Mouse (Mus musculus): Measurements from ENCODE around the gene Nol7.

The Nol7 gene

DNA sequence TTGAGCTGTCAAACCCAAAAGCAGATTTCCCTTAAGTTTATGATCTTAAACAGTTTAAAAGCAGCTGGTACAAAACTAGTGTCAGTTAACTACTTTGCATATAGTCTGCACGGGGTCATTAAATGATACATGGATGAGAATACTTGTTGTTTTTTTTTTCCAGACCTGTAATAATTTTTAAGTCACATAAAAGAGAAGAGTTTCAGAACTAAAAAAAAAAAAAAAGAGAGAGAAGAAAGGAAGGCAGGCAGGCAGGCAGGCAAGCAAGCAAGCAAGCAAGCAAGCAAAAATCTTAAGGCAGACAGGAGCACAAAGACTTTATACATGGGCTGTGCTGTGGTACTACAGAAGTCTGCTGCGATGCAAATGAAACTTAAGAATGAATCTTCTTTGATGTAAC lies 35.2 kb downstream of the Nol7 start:
- no peak for DNase-seq

DNA sequence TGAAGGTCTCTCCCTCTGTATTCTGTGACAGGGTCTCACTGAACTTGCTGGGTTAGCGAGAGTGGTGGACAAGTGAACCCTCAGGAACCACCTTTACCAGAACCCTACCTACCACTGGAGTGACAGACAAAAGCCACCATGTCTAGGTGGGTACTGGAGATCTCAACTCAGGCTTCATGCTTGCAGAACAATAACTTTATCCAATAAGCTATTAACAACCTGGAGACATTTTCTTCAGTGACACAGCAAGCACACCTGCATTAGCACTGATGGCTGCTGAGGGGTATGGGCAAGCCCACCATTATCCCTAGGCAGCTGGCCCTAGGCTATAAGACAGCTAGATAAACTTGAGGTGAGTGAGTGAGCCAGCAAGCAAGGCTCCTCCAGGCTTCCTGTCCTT lies 42.2 kb downstream of the Nol7 start:
- DNase-seq = no peak

DNA sequence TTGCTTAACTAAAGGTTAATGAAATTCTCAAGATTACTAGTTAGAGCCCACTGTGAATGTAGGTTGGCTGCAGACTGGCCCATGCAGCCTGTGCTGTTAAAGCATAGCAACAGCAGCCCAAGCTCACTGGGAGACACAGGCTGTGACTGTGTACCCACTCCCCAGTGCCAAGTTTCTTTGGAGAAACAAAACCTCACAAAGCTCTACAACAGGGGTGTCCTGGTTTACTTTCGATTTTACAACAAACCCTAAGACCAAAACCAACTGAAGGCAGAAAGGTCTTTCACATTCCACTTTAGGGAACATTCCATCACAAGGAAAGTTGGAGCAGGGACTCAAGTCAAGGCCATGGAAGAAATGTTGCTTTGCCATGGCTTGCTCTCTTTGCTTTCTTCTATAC lies 44.4 kb downstream of the Nol7 start:
- no peak for DNase-seq

DNA sequence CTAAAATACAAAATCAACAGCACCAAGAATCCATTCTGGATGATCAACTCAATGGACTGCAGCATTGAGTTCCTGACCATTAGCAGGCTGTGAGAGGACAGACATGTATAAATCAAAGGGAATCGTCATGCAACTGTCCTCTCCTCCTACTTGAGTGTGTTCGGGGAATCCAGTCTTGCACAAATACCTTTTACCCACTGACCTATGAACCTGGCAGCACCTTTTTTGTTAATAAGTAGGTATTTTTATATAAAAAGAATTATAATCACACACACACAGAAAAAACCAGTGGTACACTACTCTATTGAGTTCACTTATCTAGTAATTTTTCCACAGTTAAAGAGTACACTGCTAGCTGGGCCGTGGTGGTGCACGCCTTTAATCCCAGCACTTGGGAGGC lies 45.5 kb downstream of the Nol7 start:
- DNase-seq = no peak

DNA sequence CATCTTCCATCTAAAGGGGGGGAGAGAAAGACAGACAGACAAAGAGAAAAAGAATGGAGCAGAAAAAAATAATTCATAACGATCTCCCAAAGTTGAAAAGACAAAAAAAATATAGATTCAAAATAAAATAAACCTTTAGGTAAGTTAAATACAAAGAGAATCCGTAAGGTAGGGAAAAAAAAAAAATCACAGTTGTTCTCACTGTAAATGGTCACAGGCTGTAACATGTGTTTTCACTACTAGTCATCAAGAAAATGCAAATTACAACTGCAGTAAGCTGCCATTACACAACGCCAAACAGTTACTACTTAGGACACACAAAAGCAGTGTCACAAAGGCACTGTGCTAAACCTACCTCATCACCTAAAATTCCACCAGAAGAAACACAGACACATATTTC lies 46.5 kb downstream of the Nol7 start:
- no peak for DNase-seq

DNA sequence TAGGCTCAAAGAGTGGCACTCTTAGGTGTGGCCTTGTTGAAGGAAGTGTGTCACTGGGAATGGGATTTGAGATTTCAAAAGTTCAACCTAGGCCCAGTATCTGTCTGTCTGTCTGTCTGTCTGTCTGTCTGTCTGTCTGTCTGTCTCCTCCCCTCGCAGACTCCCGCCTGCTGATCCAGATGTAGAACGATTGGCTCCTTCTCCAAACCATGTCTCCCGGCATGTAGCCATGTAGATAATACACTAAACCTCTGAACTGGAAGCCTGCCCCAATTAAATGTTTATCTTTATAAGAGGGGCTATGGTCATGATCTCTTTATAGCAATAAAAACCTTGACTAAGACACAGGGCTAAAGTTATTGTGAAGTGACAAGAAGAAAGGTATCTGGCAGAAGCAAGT lies 47.6 kb downstream of the Nol7 start:
- no peak for DNase-seq

DNA sequence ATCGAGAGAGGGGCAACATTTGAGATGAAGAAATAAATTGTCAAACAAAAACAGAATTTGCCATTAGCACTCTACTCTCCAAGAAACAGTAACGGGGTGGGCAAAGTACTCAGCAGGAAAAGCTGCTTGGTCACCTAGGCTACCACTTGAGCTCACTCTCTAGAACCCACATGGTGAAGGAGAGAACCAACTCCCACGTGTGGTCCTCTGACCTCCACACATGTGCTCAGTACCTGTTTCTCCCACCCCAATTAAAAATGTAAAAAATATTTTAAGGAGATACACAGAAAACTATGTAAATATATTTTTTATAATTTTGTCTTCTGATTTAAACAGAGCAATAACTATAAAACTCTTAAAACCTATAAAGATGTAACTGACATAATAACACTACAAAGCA lies 49.5 kb downstream of the Nol7 start:
- no peak for DNase-seq

DNA sequence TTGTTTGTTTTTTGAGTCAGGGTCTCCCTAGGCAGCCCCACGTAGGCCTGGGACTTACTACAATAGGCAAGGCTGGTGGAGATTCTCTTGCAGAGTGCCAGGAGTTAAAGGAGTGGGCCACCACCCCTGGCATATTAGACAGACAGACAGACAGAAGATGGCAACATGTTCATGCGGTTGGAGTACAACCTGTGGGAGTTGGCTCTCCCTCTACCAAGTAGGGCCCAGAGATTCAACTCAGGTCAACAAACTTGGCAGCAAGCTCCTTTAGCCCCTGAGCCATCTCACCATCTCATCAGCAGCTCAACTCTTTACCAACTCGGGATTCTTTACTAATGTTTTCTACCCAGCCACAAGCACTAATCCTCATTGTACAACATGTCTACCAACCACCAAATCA lies 52.5 kb downstream of the Nol7 start:
- no peak for DNase-seq

DNA sequence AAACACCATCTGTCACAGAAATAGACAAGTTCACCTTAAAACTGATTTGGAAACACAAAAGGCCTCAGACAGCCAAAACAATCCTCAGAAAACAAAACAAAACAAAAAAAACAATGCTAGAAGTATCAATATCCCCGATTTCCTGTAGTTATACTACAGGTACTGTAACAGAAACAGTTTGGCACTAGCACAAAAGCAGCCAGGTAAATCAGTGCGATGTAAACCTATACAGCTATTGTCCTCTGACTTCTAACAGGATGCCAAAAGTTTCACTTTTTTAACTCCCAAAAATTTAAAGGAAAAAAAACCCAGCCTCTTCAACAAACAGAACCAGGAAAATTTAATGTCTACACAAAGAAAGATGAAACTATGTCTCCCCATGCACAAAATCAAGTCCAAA lies 54.0 kb downstream of the Nol7 start:
- DNase-seq = no peak

DNA sequence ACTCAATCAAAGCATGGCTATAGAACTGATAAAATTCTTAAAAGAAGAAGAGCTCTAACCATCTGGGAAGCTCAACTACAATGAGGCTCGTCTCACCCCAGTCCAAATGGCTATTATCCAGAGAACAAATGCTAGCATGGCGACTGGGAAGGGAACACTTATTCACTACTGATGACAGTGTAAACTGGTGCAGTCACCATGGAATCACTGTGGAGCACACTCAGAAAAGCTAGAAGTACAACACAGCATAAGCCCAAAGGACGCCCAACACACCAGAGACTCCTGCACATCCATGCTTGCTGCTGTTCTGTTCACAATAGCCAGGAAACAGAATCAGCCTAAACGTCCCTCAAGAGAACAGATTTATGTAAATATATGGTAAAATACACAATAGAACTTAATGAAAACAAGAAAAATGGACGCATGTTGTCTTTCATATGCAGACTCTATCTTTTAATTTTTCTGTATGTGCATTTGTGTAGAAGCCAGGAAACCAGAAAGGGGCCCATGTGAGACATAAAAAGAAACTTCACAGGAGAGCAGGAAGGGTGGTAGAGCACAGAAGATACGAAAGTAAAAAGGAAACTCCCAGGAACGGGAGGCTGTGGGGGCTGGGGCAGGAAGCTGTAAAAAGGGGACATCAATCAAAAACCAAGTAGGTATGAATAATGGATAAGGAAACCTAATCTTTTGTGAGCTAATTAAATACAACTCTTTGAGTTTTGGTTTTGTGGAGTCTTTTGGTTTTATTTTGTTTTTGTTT lies 54.8 kb downstream of the Nol7 start:
- peak in 1 of 2 experiments; percentile 29 for DNase-seq

DNA sequence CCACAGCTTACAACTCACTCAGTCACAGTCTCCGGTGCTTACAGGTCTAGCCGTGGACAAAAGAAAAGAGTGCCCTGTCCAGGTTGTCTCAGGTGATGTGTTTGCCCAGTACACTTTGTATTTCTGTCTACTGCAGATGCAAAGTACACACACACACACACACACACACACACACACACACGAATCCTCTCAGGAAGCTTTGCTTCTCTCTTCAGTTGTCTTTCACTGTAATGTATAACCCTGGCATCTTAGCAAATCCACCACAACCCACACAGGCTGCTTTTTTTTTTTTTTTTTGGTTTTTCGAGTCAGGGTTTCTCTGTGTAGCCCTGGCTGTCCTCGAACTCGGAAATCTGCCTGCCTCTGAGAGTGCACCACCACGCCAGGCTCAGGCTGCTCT lies 56.2 kb downstream of the Nol7 start:
- no peak for DNase-seq

Measured in B cell, adult 2 months (primary cell).